Mouse (Mus musculus) megakaryocyte progenitor cell, adult 5-6 weeks (primary cell): ENCODE results near the gene Prickle1. TPM values are rescaled to one million over a fixed set of nuclear protein-coding genes. Genes with fewer than 3 reads are reported as not detected.
A peak's percentile ranks its signal among the peaks of the same experiment; 100 is the strongest.

Experiments
- ATAC-seq: replicated peaks from 2 replicates; pipeline ENCODE4 v1.8.0; 2016; ENCODE audit warnings: mild to moderate bottlenecking, moderate TSS enrichment, inconsistent platforms; ENCODE audit not compliant: poor library complexity
- total RNA-seq, 2 experiments: library from RNA; stranded (forward) in 1 of 2; stranded (reverse) in 1 of 2; fragments of 157-497, 149-512 nt in 1 of 2; fragments of 200-1000 nt in 1 of 2; gene quantifications; 2 replicates each; pipeline versions ENCODE4 v1.2.3 to v1.2.4; 2015 to 2017

Gene Prickle1
- total RNA-seq, 2 experiments from 2014 or later: 1.7 to 1.8 TPM

DNA sequence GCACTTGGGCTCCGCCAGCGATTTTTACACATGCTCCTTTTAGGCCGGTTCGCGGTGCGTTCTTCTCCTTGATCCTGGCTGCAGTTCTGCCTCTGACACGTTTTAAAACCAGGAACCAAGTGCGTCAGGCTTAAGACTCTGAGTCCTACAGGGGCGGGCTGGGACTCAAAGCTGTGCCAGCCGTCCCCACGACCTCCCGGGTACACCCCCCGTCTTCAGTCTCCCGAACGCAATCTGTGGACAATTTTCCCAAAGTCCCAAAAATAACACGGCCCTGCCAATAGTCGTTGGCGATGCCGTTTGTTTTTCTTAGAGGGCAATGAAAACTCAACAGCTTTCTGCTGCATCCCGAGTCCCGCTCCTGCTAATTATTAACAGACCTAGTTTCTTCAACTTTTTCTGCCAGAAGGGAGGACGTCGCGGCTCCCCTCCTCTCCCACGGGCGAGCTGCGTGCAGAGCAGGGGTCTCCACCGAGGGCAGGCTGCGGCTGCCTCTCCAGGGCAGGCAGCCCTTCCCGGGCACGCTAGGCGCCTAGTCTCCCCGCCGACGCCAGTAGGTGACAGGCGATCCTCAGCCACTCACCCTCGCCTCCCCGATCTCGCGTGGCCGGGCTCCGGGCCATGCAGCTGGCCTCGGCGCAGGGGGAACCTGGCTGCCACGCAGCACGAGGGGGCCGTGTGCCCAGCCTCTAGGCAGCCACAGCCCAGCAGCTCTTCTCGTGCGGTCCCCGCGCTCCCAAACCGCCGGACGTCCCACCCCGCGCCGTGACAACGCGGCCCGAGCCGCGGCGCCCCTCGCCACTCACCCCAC, 598 bp downstream of the Prickle1 start:
- peak; percentile 35 for ATAC-seq

DNA sequence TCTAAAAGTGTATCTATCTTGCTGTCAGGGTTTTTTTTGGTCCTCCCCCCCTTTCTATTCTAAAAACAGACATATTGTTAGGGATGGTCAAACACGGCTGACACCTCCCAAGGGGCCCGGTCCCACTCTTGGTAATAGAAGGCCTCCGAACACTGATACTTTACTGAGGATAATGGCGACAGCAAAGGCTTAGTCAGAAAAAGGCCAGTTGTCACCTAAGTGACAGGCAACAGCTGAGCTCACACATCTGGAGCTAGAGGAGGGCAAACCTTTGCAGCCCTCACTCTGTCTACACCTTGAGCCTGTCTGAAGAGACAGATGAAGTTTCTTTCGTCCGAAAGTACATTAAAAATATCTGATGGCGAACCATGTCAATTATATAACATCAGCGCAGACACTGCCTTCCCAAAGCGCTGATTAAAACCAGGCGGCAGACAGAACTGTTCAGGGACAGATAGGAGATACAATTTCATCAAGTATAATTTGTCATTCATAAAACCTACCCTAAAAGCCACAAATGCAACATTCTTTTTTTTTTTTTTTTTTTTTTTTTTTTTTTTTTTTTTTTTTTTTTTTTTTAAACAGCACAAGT, 1.3 kb downstream of the Prickle1 start:
- ATAC-seq: peak; percentile 12; the same call in 1 of the 2 replicates

DNA sequence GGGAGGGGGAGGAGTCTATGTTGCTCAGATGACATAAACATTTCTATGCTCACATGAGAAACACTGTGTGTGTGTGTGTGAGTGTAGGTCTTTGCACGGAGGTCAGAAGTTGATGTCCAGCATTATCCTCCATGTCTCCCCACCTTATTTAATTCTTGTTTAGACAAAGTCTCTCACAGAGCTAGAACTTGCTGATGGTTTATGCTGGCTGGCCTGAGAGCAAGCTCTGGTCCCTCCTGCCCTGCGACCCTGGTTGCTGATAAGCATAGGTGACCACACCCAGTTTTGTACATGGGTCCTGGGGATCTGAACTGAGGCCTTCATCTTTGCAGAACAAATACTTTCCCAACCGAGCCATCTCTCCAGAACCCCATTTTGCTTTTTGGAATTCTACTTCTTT, 3.1 kb downstream of the Prickle1 start:
- no peak for ATAC-seq

DNA sequence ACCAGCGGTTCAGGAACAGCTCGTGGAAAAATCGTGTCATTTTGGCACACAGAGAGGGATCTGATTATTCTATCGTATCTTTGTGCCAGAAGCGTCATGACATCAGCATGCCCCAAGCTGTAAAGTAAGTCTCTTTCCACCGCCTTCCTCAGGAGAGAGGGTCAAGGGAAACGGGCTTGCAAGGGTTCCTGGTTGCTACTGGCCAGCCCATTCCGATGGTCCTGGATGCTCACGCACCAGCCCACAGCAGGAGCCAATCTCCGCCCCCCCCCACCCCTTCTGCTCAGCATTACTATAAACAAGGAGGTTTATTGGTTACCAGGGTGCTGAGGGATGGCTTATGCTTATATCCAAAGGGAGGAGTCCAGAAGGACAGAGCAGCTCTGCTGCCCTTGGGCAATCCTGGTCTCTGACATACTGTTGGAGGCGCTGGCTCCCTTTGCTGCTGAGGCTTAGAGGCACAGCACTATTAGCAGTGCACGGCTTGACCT, 3.8 kb downstream of the Prickle1 start:
- no peak for ATAC-seq

DNA sequence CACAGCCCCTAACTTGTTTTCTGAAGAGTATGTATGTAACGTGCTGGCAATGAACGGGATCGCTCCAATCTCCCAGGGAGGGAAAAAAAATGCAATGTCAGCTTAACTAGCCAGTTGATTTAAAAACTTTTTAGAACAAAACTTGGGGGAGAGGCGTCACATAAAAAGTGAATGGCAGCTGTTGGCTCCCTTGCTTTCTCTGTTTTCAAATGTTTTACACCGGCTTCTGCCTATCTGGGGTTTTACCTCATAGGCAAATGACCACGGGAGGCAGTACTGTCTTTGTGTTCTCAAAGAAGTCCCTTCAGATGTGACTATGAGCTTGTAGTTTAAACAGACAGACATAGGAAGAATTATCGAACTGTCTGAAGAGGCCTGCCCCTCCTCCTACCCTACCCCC, 4.3 kb downstream of the Prickle1 start:
- ATAC-seq: no peak

DNA sequence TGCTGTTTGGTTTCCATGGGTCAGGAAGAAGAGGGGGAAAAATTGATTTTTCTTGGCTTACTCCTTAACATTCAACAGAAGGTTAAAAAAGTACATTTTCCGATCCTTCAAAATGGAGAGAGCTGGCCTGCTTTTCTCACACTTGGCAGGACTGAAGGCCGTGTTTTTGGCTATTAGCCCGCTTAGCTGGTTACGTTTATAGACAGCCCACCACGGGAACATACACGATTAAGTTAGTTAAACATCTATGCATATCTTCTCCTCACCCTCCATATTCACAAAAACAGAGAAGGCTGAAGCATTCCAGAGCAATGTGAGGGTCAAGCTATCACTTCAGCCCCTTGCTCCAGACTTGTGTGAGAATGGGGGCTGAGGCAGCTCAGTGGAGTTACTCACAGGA, 7.3 kb downstream of the Prickle1 start:
- ATAC-seq: no peak

DNA sequence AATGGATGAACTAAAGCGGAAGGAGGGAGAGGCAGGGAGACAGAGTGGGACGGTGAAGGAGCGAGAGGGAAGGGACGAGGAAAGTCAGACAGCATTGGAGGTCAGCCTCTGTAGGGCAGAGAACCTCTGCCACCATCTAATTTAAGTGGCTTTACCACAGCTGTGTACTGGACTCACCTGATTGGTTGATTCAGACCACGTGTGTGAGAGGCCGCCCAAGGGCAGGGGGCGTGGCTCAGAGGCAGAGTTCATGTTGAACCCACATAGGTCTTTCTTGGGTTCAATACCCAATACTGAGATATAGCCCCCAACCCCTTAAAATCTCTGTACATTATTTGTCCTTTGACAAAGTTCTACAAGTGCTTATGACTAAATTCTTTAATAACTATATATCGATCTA, 8.0 kb downstream of the Prickle1 start:
- ATAC-seq: 0 out of 2 replicates have a peak, but pooled peaks have one; percentile 35

DNA sequence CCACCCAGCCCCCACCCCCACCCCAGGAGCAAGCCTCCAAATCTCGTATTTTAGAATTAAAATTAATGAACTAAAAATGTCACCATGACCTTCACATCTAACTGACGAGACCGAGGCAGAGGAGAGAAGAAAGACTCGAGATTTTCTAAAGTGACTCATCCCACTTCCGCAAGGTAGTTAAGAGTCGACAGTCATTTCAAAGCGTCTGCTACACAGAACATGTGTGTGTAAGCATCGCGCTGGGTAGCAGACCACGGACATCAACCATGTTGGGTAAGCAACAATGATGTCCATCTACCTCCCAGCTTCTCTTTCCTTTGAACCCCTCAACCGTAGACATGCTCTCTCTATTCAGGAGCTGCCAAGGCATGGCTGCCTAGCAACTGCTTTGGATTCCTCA, 12.6 kb downstream of the Prickle1 start:
- ATAC-seq: no peak

DNA sequence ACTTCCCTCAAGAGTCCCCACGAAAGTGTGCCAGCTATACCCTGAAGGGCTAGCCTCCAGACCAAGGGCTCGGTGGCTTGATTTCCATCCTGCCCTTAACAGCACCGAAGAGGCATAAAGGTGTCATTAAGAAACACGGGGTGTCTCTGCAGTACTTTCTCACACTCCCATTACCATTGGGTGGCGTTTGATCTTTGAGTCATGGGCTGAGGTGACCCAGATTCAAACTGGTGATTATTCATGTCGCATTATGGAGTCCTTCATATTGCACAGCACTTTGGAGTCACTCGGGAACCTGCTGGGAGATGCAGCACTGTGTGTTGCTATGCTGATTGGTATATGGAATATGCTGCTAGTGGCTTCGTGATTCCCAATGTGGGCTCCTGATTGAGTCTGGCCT, 14.0 kb downstream of the Prickle1 start:
- no peak for ATAC-seq

DNA sequence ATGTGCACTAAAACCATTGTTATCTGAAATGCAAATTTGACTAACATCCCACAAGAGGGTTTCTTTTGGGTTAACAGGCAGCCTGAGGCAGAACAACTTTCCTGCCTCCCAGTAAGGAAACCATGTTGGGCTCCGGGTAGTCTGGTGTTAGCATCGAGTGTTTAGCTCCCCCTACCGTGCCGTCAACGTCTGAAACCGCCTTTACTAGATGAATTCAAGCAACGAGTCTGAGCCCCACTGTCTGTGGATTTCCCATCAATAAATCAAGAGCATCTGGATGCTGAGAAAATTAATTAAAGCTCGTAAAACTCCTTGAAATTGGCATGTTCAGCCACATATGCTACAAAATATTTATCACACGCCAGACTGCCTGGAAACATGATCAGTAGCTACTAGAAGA, 15.8 kb downstream of the Prickle1 start:
- no peak for ATAC-seq

DNA sequence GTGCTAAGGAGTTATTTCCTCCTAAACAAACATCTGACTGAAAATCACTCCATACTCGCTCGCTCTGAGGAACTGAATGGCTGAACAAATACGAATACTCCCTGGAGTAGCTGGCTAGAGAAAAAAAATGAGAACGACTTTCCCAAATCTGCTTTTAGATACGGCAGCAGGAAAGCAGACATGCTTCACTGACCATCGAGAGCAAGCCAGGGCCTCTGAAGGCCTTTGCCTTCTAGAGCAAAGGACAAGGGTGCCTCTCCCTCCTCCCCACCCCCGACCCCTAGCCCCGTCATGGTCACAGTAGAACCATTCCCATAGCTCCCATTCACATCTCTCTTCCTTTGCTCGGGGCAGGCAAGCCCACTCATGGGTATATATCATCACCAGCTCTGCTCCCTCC, 16.6 kb downstream of the Prickle1 start:
- no peak for ATAC-seq

DNA sequence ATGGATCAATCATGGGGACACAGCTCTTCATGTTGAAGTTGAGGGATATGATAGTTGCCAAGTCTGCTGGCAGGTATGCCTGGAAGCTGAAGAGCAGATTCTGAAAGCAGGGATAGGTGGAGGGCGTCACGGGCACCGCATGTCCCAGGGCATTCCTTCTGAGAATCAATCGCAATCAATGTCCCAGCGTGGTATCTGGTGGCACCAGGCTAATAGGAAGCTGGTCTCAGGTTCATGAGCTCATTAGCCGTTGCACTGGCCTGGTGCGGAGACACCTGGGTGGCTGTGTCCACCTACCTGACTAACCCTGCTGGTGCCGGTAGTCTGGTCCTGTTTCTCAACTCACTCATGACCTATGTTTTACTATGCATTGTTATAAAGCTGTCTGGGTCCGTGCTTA, 19.3 kb downstream of the Prickle1 start:
- no peak for ATAC-seq

DNA sequence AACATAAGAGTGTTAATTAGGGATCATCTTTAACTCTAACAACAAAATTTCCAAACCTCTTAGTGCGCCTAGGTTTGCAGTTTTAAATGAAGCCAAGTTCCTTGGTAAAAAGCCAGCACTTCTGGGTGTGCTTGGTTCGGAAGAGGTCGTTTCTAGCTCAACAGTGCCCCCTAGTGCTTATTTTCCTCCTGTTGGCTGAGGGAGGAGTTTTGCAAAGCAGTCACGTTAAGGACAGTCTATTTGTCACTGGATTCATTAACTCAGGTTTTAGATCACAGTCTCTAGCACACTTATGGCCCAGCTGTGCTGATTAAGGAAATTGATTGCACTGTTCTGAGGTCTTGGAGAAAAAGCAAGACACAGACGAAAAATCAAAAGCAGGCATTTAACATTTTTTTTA, 19.8 kb downstream of the Prickle1 start:
- ATAC-seq: peak; percentile 98

DNA sequence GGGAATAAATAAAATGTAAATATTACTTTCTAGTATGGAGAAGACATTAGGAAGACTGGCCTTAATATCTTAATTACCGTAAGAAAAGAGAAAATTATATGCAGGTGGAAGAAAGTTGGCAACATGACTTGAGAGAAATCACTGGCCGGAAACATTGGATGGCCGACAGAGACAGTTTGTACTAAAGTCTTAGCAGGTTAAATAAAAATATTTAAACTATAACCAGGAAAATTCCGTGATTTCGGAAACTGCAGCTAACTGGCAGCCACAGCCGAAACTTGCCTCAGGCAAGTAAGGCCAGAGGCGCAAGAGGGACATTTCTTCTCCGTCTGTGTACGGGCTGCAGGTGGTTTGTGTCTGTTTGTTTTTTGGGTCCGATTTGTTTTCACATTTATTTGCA, 22.8 kb downstream of the Prickle1 start:
- no peak for ATAC-seq

DNA sequence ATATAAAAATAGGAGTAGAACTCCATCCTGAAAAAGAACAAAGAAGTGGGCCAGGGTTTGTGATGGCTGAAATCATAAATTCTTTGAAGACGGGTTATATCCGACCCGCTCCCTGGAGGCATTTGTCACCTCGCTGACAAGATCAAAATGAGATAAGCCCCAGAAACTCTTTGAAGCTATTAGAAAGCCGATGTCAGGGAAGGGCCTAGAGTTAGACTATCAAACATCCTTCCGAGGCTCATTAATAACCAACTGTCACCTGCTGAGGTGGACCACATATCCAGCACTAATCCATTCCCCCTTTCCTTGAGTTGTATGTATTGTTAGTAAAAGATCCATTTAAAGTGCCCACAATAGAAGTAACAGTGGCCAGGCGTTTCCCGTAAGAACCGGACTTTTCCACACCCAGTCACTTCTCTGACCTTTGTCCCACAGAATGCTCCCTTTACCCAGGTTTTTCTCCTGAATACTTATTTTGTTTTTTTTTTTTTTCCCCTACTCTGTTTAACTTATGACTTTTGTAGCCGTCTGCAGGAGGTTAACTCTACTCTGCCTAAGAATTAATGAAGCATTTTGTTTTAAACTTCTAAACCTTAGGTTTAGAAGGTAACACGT, 24.7 kb downstream of the Prickle1 start:
- ATAC-seq: no peak

DNA sequence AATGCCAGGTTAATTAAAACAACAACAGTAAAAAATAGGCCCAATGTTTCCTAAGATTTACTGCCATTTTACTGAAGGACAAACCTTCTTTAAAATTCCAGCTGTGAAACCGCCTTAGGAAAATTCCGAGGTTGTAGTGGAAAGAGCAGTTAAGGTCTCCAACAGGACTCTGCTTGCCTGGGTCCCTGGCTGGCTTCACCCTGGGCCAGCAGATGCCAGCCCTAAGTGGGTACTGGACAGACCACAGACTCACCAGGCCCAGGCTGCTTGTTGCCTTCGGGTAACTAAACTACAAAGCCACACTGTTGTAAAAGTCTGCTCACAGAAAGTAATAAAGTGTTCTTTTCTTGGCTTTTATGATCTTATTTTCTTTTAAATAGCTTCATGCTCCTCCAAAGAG, 26.8 kb downstream of the Prickle1 start:
- ATAC-seq: no peak

DNA sequence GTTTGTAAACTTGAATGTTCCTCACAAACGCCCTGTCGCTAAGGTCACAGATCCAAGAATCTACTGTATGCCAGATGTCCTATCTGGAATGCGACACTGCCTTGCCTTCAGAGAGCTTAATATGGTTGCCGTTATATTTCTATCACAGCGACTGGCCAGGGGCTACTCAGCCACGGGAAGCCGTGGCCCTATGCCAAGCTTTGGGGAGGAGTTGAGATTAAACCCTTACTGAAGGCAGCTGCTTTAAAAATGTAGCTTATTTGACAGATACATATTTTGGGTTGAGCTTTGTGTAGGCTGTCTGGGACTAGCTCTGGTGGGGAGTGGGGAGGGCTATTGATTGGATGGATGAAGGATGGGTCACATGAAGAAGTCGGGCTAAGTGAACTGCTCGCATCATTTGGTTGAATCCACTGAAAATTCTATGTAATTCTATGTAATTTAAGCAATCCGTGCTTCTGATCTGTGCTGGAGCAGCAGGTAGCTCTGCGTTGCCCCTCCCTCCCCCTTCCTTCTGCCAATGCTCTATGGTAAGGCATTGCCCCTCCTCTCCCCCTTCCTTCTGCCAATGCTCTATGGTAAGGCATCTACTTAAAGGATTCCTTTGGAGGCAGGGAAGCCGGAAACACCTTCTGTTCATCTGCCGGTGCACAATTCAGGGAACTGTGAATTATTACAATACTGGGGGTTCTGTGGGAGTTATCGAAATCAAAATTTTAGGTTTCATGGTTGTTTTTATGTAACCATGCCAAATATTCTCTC, 28.0 kb downstream of the Prickle1 start:
- no peak for ATAC-seq

DNA sequence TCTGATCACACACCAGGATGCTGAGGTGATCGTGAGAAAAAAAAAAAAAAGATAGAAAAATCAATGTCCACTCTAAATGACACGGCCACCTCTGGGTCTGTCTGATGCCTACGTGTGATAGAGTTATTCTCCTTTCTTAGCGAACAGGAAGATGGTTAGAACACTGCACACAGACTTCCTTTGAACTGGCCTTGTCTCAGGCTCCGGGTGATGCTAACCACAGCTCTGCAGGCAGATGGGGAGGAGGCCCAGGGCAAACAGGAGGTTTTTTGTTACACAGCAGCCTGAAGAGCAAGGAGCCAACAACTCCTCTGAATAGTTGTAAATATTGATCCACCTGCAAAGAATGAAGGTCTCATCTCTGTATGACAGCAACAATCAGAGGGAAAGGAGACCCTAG, 32.2 kb downstream of the Prickle1 start:
- peak; percentile 57; the same call in 1 of the 2 replicates for ATAC-seq

DNA sequence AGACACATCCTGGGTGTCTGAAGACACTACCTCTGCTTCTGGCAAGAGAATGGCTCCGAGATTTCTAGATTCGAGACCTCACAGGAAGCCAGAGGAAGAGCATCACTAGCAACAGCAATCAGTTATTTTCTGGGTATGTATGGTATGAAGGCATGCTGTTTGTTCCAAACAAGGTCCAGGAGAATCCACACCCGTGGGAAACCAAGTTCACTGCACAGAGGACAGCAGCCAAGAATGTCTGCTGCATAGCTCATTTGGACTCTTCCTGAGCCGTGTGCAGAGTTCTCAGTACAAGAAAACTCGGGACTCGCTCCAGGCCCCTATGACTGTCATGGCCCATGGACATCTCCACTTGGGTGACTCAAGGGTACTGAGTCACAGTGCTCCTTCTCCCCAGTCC, 34.2 kb downstream of the Prickle1 start:
- ATAC-seq: no peak

DNA sequence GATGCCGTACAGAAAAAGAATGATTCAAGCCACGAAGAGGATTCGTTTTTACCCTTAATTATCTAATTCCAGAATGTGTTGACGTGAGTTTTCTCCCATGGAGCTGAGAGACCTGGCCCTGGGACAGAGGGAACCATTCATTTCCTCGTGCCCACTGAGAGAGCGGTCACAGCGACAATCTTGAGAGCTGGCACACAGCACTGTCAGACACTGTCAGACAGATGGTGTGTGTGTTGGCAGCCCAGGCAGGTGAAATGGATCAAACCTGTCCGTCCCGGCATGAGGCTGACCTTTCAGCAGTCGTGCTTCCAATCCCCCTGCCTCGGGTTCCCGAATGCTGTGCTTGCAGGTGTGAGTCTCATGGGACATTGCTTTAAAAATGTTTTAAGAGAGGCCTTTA, 37.3 kb downstream of the Prickle1 start:
- ATAC-seq: no peak

DNA sequence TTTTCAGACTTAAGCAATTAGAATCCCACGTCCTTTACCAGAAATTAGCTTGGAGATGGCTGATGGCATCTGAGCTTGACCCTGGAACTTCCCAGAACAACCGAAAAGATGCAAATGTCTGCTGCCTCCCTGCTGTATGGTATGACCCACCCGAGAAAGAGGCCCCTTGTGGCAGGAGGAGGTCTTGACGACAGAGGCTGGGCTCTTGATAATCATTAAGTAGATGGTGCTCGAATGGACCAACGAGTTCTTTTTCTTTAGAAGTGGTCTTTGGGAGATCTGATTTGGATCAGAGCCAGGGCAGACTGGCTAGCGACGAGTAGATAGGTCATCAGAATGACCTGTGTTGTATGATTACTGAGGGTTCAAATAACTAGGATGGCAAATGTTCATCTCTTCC, 40.0 kb downstream of the Prickle1 start:
- peak; percentile 35 for ATAC-seq
